Mouse (Mus musculus): ENCODE results near the gene Rpl28. TPM values are rescaled to one million over a fixed set of nuclear protein-coding genes. Genes with fewer than 3 reads are reported as not detected.

Rpl28 gene
- polyA plus RNA-seq, 1 experiment from 2014 or later = 224 TPM

DNA sequence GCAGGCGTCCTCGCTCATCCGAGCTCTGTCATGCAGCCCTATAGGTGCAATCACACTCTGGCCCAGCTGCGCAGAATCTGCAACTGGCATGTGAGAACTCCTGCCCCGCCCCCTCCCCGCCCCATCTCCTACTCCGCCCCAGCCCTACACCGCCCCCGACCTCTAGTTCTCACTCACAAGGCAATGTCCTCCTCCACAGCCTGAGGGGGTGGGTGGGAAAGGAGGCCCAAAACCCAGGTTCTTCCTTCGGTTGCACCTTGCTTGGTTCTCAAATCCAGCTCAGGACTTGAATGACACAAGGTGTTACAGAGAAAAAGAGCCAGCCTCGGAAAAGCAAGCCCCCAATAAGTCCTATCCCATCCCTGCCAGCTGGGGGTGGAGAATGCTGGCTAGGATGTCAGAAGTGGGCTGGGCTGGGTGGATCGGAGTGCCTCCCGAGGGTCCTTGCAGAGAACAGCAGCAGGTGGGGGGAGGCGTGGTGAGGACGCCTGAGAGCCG is 50.0 kb downstream of the Rpl28 start:
- WGBS = under 1% methylated on average over 16 of the region's 16 CpGs
- no peaks in the 10 kb centered on the region for H3K9me3 ChIP-seq (replicated peaks)
- peak overlapping the region; percentile 73 for H3K9ac ChIP-seq (replicated peaks)

DNA sequence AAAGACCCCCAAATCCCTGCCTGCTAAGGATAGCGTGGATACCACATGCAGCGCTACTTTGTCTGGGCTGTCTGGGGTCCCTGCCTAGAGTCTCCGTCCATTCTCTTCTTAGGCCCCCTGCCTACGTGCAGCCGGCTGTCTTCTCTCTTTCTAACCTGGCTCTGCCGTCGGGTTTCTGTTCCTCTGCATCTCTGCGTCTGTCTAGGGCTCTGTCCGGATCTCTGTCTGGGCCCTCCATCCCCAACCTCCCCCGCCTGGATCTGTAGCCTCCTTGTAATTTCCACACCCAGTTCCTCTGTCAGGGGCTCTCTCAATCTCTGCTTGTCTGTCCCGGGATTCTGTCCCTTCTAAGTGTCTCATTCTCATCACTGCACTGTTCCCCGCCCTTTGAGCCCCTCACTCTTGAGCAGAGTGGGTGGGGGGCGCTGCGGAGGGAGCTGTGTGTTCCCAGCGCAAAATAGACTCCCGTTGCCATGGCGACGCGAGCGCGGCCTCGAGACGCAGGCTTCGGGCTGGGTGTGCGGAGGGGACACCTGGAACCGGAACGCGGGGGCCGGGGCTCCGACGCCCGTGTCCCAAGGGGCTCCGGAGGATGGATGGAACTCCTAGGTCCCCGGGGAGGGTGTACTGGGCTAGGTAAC is 51.0 kb downstream of the Rpl28 start:
- peak overlapping the region; percentile 87 for H3K27ac ChIP-seq (replicated peaks)
- H3K9ac ChIP-seq (replicated peaks) = peak overlapping the region; percentile 73
- H3K4me3 ChIP-seq (replicated peaks) = peak overlapping the region; percentile 49
- no peaks in the 10 kb centered on the region for H3K9me3 ChIP-seq (replicated peaks)
- H3K4me2 ChIP-seq = peak overlapping the region; percentile 80
- ATAC-seq (ENCODE audit: low FRiP score) = peak; percentile 58
- peaks cover 37% of the 10 kb centered on the region for H3K4me1 ChIP-seq
- no peaks in the 10 kb centered on the region for H3K36me3 ChIP-seq
- H3K27me3 ChIP-seq (replicated peaks) = 0 out of 2 replicates have a peak, but pooled peaks cover 4% of the 10 kb centered on the region
- 1% methylated on average over 34 of the region's 34 CpGs for WGBS

More for the DNA sequence above, 50.0 kb downstream of the Rpl28 start:
- Histone ChIP-seq H3K4me2 (peak overlapping the region; percentile 80), H3K36me3 (no peaks in the 10 kb centered on the region), H3K27me3 (replicated peaks) (0 out of 2 replicates have a peak, but pooled peaks cover 4% of the 10 kb centered on the region), H3K4me1 (peaks cover 37% of the 10 kb centered on the region), H3K4me3 (replicated peaks) (peak overlapping the region; percentile 49), H3K27ac (replicated peaks) (peak overlapping the region; percentile 87)
- ATAC-seq (ENCODE audit: low FRiP score) = peak; percentile 71

DNA sequence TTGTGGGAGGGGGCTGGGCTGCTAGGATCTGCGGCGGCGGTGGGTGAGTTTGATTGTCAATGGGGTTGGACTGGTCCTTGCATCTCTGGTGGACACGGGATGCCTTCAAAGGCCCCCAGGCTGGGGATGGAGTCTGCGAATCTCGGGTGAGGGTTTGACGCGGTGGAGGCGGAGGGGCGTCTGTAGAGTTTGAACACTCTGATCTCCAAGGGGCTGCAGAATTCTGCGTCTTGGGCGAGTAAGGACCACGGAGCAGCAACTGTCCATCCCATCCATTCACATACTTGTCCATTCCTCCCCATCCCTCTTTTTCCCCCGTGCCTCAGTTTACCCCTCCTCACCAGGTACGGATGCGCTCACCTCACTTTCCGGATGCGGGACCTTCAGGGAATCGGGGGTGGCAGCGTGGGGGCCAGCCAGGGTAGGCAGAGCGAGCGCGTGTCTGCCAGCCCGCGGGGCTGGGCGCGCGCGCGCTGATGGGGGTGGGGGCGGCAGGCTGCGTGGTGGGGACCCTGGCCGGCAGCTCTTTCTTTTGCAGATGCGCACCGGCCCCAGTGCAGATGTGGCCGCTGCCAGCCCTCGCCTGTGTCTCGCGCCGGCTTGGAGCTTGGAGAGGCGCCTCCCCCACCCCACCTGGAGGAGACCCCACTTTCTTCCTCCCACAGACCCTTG is 51.7 kb downstream of the Rpl28 start, which contains the start of gene Shisa7:
Shisa7 (minus strand) TSS at position 452 of the 672 bp plus-strand sequence.
- Histone ChIP-seq H3K27ac (replicated peaks) (peak within 1 kb of the TSS; percentile 87), H3K9ac (replicated peaks) (peak within 1 kb of the TSS; percentile 73), H3K4me3 (replicated peaks) (peak within 1 kb of the TSS; percentile 49), H3K27me3 (replicated peaks) (0 out of 2 replicates have a peak, but pooled peaks cover 4% of the 10 kb centered on the region), H3K36me3 (no peaks in the 10 kb centered on the region), H3K4me1 (peaks cover 37% of the 10 kb centered on the region), H3K9me3 (replicated peaks) (no peaks in the 10 kb centered on the region), H3K4me2 (peak within 1 kb of the TSS; percentile 80)
- under 1% methylated on average over 39 of the region's 41 CpGs for WGBS
- peak; percentile 75 for ATAC-seq (ENCODE audit: low FRiP score)

Other genes starting within 250 kb of the Rpl28 start
- gene Syt5, start 245.3 kb upstream of the Rpl28 start, polyA plus RNA-seq (2015; fragmentation: Nextera tagmentation; extraction: Ambion mirVana) = 77.0 and 94.1 TPM in 2 replicates
- 0.43 and 0.65 TPM in 2 replicates for gene Ptprh, start 188.8 kb upstream of the Rpl28 start, polyA plus RNA-seq (2015; fragmentation: Nextera tagmentation; extraction: Ambion mirVana)
- 1.7 and 2.3 TPM in 2 replicates for gene Tmem86b, start 161.5 kb upstream of the Rpl28 start, polyA plus RNA-seq (2015; fragmentation: Nextera tagmentation; extraction: Ambion mirVana)
- gene Ppp6r1, start 133.9 kb upstream of the Rpl28 start, polyA plus RNA-seq (2015; fragmentation: Nextera tagmentation; extraction: Ambion mirVana) = 8.3 and 8.9 TPM in 2 replicates
- 156 and 173 TPM in 2 replicates for gene Hspbp1, start 107.8 kb upstream of the Rpl28 start, polyA plus RNA-seq (2015; fragmentation: Nextera tagmentation; extraction: Ambion mirVana)
- 6.5 and 6.8 TPM in 2 replicates for gene Brsk1, start 102.3 kb upstream of the Rpl28 start, polyA plus RNA-seq (2015; fragmentation: Nextera tagmentation; extraction: Ambion mirVana)
- gene Tmem150b, start 67.6 kb upstream of the Rpl28 start, polyA plus RNA-seq (2015; fragmentation: Nextera tagmentation; extraction: Ambion mirVana) = 0.13 and 0.14 TPM in 2 replicates
- gene Kmt5c, start 52.8 kb upstream of the Rpl28 start, polyA plus RNA-seq (2015; fragmentation: Nextera tagmentation; extraction: Ambion mirVana) = 56.9 and 58.2 TPM in 2 replicates
- 26.3 and 38.6 TPM in 2 replicates for gene Cox6b2, start 39.8 kb upstream of the Rpl28 start, polyA plus RNA-seq (2015; fragmentation: Nextera tagmentation; extraction: Ambion mirVana)
- gene Fam71e2, start 21.6 kb upstream of the Rpl28 start, polyA plus RNA-seq (2015; fragmentation: Nextera tagmentation; extraction: Ambion mirVana) = not detected in 2 replicates
- 0.90 and 1.0 TPM in 2 replicates for gene Il11, start 10.0 kb upstream of the Rpl28 start, polyA plus RNA-seq (2015; fragmentation: Nextera tagmentation; extraction: Ambion mirVana)
- not detected in 2 replicates for gene Tmem190, start 9.9 kb upstream of the Rpl28 start, polyA plus RNA-seq (2015; fragmentation: Nextera tagmentation; extraction: Ambion mirVana)
- gene Tmem238, start 3.2 kb upstream of the Rpl28 start, polyA plus RNA-seq (2015; fragmentation: Nextera tagmentation; extraction: Ambion mirVana) = 6.8 and 9.9 TPM in 2 replicates
- gene Ube2s, start 19.7 kb downstream of the Rpl28 start, polyA plus RNA-seq (2015; fragmentation: Nextera tagmentation; extraction: Ambion mirVana) = 252 and 275 TPM in 2 replicates
- 10.6 and 11.3 TPM in 2 replicates for gene Shisa7, start 51.8 kb downstream of the Rpl28 start, polyA plus RNA-seq (2015; fragmentation: Nextera tagmentation; extraction: Ambion mirVana)
- 3.7 and 5.9 TPM in 2 replicates for gene Isoc2b, start 77.4 kb downstream of the Rpl28 start, polyA plus RNA-seq (2015; fragmentation: Nextera tagmentation; extraction: Ambion mirVana)
- 0.51 and 0.79 TPM in 2 replicates for gene Isoc2a, start 84.3 kb downstream of the Rpl28 start, polyA plus RNA-seq (2015; fragmentation: Nextera tagmentation; extraction: Ambion mirVana)
- 0.23 and 0.37 TPM in 2 replicates for gene Gm36210, start 113.6 kb downstream of the Rpl28 start, polyA plus RNA-seq (2015; fragmentation: Nextera tagmentation; extraction: Ambion mirVana)
- gene Zfp628, start 122.3 kb downstream of the Rpl28 start, polyA plus RNA-seq (2015; fragmentation: Nextera tagmentation; extraction: Ambion mirVana) = 3.1 and 4.0 TPM in 2 replicates
- 30.8 and 36.3 TPM in 2 replicates for gene Nat14, start 129.2 kb downstream of the Rpl28 start, polyA plus RNA-seq (2015; fragmentation: Nextera tagmentation; extraction: Ambion mirVana)
- 1.00 and 1.8 TPM in 2 replicates for gene Ssc5d, start 132.9 kb downstream of the Rpl28 start, polyA plus RNA-seq (2015; fragmentation: Nextera tagmentation; extraction: Ambion mirVana)
- gene Sbk2, start 171.5 kb downstream of the Rpl28 start, polyA plus RNA-seq (2015; fragmentation: Nextera tagmentation; extraction: Ambion mirVana) = 0.14 TPM in 1 of 2 replicates, not detected in the other
- 0.32 and 0.35 TPM in 2 replicates for gene Sbk3, start 178.3 kb downstream of the Rpl28 start, polyA plus RNA-seq (2015; fragmentation: Nextera tagmentation; extraction: Ambion mirVana)
- gene Zfp579, start 203.3 kb downstream of the Rpl28 start, polyA plus RNA-seq (2015; fragmentation: Nextera tagmentation; extraction: Ambion mirVana) = 49.6 and 57.0 TPM in 2 replicates
- 7.3 and 9.9 TPM in 2 replicates for gene Zfp524, start 221.5 kb downstream of the Rpl28 start, polyA plus RNA-seq (2015; fragmentation: Nextera tagmentation; extraction: Ambion mirVana)
- gene Fiz1, start 221.8 kb downstream of the Rpl28 start, polyA plus RNA-seq (2015; fragmentation: Nextera tagmentation; extraction: Ambion mirVana) = 37.0 TPM in 2 replicates
- 0.15 and 1.4 TPM in 2 replicates for gene Gm44973, start 222.6 kb downstream of the Rpl28 start, polyA plus RNA-seq (2015; fragmentation: Nextera tagmentation; extraction: Ambion mirVana)
- 6.4 and 7.0 TPM in 2 replicates for gene Zfp865, start 227.5 kb downstream of the Rpl28 start, polyA plus RNA-seq (2015; fragmentation: Nextera tagmentation; extraction: Ambion mirVana)
- 60.0 and 75.7 TPM in 2 replicates for gene Ccdc106, start 227.7 kb downstream of the Rpl28 start, polyA plus RNA-seq (2015; fragmentation: Nextera tagmentation; extraction: Ambion mirVana)
- gene 4632433K11Rik, start 241.2 kb downstream of the Rpl28 start, polyA plus RNA-seq (2015; fragmentation: Nextera tagmentation; extraction: Ambion mirVana) = not detected in 2 replicates
- gene Zfp784, start 245.6 kb downstream of the Rpl28 start, polyA plus RNA-seq (2015; fragmentation: Nextera tagmentation; extraction: Ambion mirVana) = 7.7 and 9.0 TPM in 2 replicates